Mouse (Mus musculus) G1E (cell line): ENCODE data around the gene Scrn1.

Experiments
- CTCF ChIP-seq: IDR thresholded peaks from 2 replicates; pipeline ENCODE4 v1.5.1; 2012; ENCODE audit warnings: low read depth, low read length, inconsistent platforms, mixed read lengths
- TAL1 ChIP-seq: conservative IDR thresholded peaks from 2 replicates; pipeline ENCODE4 v1.6.1; 2012; ENCODE audit warnings: low read depth, low read length, inconsistent platforms, mixed read lengths

DNA sequence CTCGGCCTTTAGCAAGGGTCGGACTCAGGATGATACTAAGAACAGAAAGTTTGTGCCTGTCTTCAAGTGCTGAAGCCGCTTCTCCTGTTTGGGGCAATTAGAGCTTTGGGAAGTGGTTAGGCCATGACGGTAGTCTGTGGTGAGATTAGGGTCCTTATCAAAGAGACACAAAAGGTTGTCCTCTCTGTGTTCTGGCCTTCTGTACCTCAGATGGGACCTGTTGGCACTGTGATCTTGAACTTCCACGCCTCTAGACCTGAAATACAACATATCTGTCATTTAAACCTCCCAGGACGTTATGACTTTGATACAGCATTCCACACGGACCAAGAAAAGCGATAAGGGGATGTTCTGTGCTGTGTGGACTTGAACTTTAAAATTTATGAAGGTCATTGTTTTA, 37.6 kb downstream of the Scrn1 start:
- TF ChIP-seq TAL1 (no peak), CTCF (no peak)
